Mouse (Mus musculus) liver, embryonic 16.5 days (tissue): ENCODE measurements around the gene Cnfn. TPM values are rescaled to one million over a fixed set of nuclear protein-coding genes. Genes with fewer than 3 reads are reported as not detected.

ENCODE experiments used
- ATAC-seq: fragments of 200-750 bp; cut with Nextera tagmentation; 2 replicates; pipeline ENCODE4 v1.8.0; 2017; ENCODE audit warnings: low read depth, mild to moderate bottlenecking, moderate number of reproducible peaks, moderate library complexity
- H3K27ac ChIP-seq: fragments of 300-500 bp; sonication (generic); 2 replicates; pipeline ENCODE4 v1.5.1; 2014; ENCODE audit warnings: mild to moderate bottlenecking, low read length
- H3K27me3 ChIP-seq: fragments of 300-500 bp; sonication (generic); 2 replicates; pipeline ENCODE4 v1.6.1; 2014; ENCODE audit warnings: low read depth, low read length, mixed read lengths; ENCODE audit not compliant: control insufficient read depth, insufficient read depth
- H3K36me3 ChIP-seq: fragments of 300-500 bp; sonication (generic); 2 replicates; pipeline ENCODE4 v1.6.1; 2014; ENCODE audit warnings: mild to moderate bottlenecking; ENCODE audit not compliant: control insufficient read depth, insufficient read depth
- H3K4me1 ChIP-seq: fragments of 300-500 bp; sonication (generic); 2 replicates; pipeline ENCODE4 v1.6.1; 2014; ENCODE audit warnings: low read depth, low read length, mixed read lengths; ENCODE audit not compliant: control insufficient read depth
- H3K4me2 ChIP-seq: fragments of 300-500 bp; sonication (generic); 2 replicates; pipeline ENCODE4 v1.6.1; 2014; ENCODE audit warnings: low read depth, low read length, mixed read lengths
- H3K4me3 ChIP-seq: fragments of 300-500 bp; sonication (generic); 2 replicates; pipeline ENCODE4 v1.5.1; 2014; ENCODE audit warnings: low read depth, mild to moderate bottlenecking, low read length
- H3K9ac ChIP-seq: fragments of 300-500 bp; sonication (generic); 2 replicates; pipeline ENCODE4 v1.6.1; 2014; ENCODE audit warnings: low read depth, low read length
- H3K9me3 ChIP-seq: fragments of 300-500 bp; sonication (generic); replicated peaks from 2 replicates; pipeline ENCODE4 v1.6.1; 2016; ENCODE audit warnings: low read length; ENCODE audit not compliant: control insufficient read depth
- WGBS: fragments of 180-500 bp; shearing (Covaris S2); extraction: QIAGEN DNeasy Blood & Tissue Kit; methylation state at CpG from one replicate; pipeline ENCODE4 v1.1.7; 2014; ENCODE audit not compliant: insufficient replicate concordance; 5-methylcytosine and 5-hydroxymethylcytosine counted together
- polyA plus RNA-seq: library from polyadenylated mRNA; unstranded; fragments of >200 nt; fragmentation: Nextera tagmentation; extraction: Ambion mirVana; gene quantifications from 2 replicates; pipeline ENCODE4 v1.2.1, GENCODE M21; 2015

Gene Cnfn
- polyA plus RNA-seq, 1 experiment from 2014 or later = not detected

DNA sequence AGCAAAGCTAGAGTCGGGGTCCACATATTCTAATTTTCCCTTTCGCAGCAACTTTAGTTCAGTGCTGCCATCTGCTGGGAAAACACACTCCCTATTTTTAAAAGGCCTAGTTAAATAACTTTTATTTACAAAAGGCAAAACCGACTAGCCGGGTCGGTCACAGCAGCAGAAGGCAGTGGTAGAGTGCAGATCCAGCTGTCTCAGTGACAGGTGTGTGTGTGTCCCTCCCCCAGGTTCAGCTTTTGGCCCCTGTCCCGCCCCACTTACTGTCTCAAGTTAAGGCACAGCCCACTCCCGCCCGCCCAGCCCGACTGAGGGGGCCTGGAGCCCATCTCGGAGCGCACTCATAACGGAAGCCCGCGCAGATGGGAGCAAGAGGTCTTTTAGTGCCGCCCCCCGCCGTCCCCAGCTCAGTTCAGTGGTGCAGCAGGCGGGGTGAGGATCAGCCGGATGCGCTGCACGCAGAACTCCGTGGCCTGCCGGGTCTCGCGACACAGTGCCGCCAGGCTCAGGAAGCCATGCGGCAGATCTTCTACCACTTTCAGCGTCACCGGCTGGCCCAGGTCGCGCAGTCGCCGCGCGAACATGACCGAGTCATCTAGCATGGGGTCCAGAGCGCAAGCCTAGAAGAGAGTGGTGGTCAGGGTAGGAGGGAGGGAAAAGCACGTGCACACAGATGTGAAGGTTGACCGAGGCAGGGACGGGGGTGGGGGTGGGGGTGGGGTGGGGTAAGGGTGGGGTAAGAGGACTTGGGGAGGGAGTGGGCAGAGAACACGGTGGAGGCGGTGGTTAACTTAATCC lies 10.2 kb upstream of the Cnfn start:
- Histone ChIP-seq H3K4me3 (peak overlapping the region; percentile 48), H3K9ac (peak overlapping the region; percentile 44), H3K36me3 (0 out of 2 replicates have a peak, but pooled peaks cover 3% of the 10 kb centered on the region), H3K27ac (no peak overlapping the region), H3K4me1 (peaks cover 18% of the 10 kb centered on the region), H3K4me2 (peak overlapping the region; percentile 77), H3K27me3 (no peaks in the 10 kb centered on the region), H3K9me3 (no peaks in the 10 kb centered on the region)
- WGBS = 3% methylated on average over 42 of the region's 42 CpGs
- peak; percentile 50 for ATAC-seq

DNA sequence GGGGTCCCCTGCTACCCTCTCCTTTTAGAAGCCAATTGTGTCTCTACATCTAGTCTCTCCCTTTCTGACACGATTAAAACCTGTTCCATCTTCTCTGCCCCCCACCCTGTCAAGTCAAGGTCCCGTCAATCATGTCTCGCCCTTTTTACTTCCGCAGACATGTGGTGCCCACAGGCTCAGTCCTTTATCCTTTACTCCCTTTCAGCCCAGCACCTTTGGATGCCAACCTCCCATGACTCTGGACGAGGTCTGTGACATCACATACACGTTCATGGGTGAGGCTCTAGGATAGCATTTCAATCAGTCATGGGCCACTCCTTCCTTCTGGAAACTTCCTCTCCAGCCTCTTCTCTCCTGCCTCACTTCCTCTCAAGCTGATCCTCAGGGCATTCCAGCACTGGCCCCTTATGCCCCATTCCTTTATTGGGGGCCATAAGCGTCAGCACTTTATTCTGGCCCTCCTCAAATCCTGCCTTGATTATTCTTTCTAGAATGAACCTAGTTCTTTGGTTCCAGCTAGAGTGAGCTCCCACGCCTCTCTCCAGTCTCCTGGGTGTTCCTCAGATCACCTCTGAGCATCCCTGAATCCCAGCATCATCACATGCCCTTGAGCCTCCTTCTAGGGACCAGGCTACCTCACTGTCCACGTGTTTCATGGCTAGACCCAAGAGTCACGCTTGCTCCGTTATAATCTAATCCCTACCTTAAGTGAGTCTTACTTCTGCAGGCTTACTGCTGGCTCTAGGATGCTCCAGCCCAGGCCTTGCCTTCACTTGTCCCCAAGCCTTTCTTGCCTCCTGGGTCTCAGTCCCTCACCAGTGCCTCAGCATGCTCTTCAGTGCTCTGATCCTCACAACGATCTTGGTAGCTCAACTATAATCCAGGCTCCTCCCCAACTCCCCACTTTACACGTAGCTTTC lies 8.9 kb upstream of the Cnfn start:
- no peak overlapping the region for H3K27ac ChIP-seq
- WGBS = 63% methylated on average over 13 of the region's 13 CpGs
- H3K9me3 ChIP-seq = no peaks in the 10 kb centered on the region
- H3K4me2 ChIP-seq = no peak overlapping the region
- H3K9ac ChIP-seq = no peak overlapping the region
- peaks cover 18% of the 10 kb centered on the region for H3K4me1 ChIP-seq
- no peaks in the 10 kb centered on the region for H3K27me3 ChIP-seq
- no peak overlapping the region for H3K4me3 ChIP-seq
- ATAC-seq = no peak
- H3K36me3 ChIP-seq = 0 out of 2 replicates have a peak, but pooled peaks cover 3% of the 10 kb centered on the region

DNA sequence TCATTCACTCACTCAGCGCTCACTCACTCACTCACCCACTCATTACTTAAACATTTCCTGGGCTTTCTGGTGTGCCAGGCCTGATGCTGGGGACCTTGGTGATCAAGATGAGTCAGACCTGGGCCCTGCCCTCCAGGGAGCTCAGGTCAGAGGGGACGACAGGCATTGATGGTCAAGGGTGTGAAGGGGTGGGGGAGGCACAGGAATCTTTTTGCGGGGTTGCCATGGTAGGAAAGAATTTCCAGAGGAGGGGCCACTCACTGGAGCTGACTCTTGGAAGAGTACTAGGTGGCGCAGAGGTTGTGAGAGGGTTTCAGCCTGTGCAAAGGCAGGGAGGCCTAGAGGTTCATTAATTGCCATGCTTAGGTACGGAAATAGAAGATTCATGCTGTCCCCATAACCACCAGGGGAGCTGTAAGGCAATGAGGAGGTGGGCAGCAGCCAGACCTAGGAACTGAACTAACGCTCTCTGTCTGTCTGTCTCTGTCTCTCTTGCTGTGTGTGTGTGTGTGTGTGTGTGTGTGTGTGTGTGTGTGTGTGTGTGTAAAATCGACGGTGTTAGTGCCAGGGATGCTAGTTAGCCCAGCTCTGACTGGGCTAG lies 7.7 kb upstream of the Cnfn start:
- no peak overlapping the region for H3K9ac ChIP-seq
- H3K27ac ChIP-seq = no peak overlapping the region
- no peak for ATAC-seq
- H3K4me2 ChIP-seq = peak overlapping the region; percentile 47; the same call in 1 of the 2 replicates
- H3K36me3 ChIP-seq = 0 out of 2 replicates have a peak, but pooled peaks cover 3% of the 10 kb centered on the region
- H3K9me3 ChIP-seq = no peaks in the 10 kb centered on the region
- peaks cover 18% of the 10 kb centered on the region for H3K4me1 ChIP-seq
- WGBS = 44% methylated on average over 8 of the region's 8 CpGs
- H3K27me3 ChIP-seq = no peaks in the 10 kb centered on the region
- no peak overlapping the region for H3K4me3 ChIP-seq

DNA sequence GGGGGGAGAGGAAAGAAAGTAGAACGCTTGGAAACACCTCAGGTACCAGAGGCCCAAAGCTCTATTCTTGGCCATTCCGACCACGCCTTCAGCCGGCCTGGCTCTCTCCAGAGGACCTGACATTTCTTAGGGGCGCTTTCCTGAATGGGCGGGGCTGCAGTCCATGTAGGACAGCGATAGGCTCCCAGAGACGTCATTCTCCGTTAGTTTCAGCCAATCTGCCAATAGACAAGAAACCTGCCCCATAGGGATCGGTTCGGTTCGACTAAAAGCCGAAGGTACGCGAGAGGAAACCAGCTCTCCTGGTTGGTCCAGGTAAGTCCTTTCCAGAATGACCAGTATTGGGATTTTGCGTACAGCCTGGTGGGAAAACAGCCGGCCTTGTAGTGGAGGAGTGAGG lies 7.0 kb upstream of the Cnfn start:
- Histone ChIP-seq H3K9ac (no peak overlapping the region), H3K27me3 (no peaks in the 10 kb centered on the region), H3K27ac (no peak overlapping the region), H3K9me3 (no peaks in the 10 kb centered on the region), H3K36me3 (no peaks in the 10 kb centered on the region), H3K4me3 (peak overlapping the region; percentile 35), H3K4me1 (peaks cover 18% of the 10 kb centered on the region), H3K4me2 (peak overlapping the region; percentile 47)
- WGBS = 5% methylated on average over 17 of the region's 17 CpGs
- peak; percentile 45 for ATAC-seq

DNA sequence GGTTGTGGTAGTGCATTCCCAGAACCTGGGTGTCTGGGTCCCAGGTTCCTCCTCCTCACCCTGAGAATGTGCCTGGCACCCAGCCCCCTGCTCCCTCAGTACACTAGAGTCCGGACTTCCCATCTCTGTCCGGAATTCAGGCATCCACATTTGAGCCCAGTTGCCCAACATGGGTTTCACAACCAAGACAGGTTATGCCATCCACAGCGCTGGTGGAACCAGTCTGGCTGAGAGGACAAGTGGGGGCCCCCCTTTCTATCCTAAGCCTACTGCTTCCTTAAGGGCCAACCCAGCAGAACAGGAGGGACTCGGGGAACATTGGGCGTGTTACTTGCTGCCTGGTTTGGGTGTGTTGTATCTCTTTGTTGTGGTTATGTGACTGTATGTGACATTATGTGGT lies 2.9 kb upstream of the Cnfn start:
- no peak overlapping the region for H3K4me2 ChIP-seq
- no peaks in the 10 kb centered on the region for H3K9me3 ChIP-seq
- H3K36me3 ChIP-seq = no peaks in the 10 kb centered on the region
- H3K4me1 ChIP-seq = peaks cover 3% of the 10 kb centered on the region; the same call in 1 of the 2 replicates
- no peak overlapping the region for H3K9ac ChIP-seq
- H3K4me3 ChIP-seq = no peak overlapping the region
- 59% methylated on average over 5 of the region's 5 CpGs for WGBS
- peaks cover 23% of the 10 kb centered on the region for H3K27me3 ChIP-seq
- no peak for ATAC-seq
- H3K27ac ChIP-seq = no peak overlapping the region

DNA sequence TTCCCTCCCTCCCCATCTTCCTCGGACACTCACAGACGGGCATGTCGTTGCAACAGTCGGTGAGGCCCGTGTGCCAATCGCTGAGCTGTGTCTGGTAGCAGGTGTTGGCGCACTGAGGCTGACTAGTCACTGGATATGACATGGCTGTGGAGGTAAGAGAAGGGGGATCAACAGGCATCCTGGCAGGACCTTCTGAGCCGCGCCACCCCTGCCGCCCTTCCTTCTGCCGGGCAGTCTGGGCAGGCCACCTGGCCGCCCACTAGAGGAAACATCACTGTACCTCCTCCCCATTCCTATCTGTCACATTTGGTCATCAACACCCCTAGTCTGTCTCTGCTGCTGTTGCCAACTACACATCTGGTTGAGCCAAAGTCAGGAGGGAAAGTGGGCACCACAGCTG lies 1.2 kb downstream of the Cnfn start:
- Histone ChIP-seq H3K4me3 (no peak overlapping the region), H3K36me3 (no peaks in the 10 kb centered on the region), H3K27ac (no peak overlapping the region), H3K4me1 (no peaks in the 10 kb centered on the region), H3K9ac (no peak overlapping the region), H3K4me2 (no peak overlapping the region), H3K9me3 (no peaks in the 10 kb centered on the region), H3K27me3 (peaks cover 46% of the 10 kb centered on the region)
- WGBS = 24% methylated on average over 12 of the region's 12 CpGs
- no peak for ATAC-seq

DNA sequence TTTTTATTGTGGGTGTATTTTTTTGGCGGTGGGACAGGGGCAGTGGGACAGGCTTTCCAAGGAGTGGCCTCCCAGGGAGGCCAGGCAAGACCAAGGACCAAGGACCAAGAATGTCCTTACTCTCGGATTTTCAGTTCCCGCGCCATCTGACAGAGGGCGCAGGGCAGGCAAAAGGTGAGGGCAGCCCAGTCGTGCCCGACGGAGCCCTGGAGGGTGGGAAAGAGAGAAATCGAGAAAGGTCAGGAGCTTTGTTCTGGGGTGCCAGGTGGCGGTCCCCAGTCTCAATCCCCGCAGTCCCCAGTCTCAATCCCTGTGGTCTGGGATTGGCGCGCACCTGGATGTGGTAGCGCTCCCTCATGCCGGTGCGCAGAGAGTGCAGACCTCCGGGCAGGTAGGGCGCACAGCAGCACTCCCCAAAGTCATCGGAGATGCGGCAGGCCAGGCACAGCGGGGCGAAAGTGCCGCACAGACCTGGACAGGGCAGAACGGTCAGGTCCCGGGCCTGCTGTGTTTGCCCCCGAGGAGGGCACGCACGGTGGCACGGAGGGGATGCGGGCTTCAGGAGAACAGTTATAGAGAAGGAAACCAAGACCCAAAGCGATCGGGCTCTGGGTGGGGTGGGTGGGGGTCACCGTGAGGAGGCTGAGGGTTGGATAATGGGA lies 1.8 kb downstream of the Cnfn start:
- no peak overlapping the region for H3K4me2 ChIP-seq
- H3K36me3 ChIP-seq = no peaks in the 10 kb centered on the region
- H3K27ac ChIP-seq = no peak overlapping the region
- H3K27me3 ChIP-seq = peaks cover 46% of the 10 kb centered on the region
- H3K4me1 ChIP-seq = no peaks in the 10 kb centered on the region
- no peak overlapping the region for H3K4me3 ChIP-seq
- ATAC-seq = no peak
- 3% methylated on average over 33 of the region's 33 CpGs for WGBS
- H3K9ac ChIP-seq = no peak overlapping the region
- no peaks in the 10 kb centered on the region for H3K9me3 ChIP-seq

DNA sequence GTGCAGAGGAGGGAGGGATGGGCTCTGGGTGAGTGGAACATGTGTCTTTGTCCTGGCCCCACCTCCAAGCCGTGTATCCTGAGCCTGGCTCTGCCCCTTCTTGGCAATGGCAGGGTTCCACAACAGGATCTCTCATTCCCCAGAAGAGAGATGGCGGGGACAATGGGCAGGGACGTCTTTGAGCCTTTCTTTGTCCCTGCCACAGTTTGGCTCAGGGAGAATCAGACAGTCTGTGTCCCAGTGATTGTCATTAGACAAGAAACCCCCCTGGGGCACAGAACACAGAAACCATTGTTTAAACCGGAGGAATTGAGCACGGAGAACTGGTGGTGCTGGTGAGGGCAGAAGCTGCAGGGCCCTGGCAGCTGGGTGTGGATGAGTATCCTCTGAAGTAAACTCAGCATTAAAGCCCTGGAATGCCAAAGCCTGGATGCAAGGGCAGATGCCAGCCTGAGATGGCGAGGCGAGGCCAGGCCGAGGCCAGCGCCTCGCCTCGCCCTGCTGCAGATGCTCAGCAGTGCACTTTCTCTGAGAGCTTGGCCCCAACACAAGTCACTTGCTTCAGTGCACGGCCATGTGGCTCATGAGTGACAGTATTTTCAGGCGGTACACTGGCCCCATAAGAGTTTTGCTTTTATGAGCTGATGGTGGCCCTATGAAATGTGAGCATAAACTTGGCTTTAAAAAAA lies 3.4 kb downstream of the Cnfn start:
- no peak for ATAC-seq
- H3K4me1 ChIP-seq = no peaks in the 10 kb centered on the region
- H3K27me3 ChIP-seq = peaks cover 46% of the 10 kb centered on the region
- WGBS = 51% methylated on average over 13 of the region's 13 CpGs
- no peak overlapping the region for H3K9ac ChIP-seq
- H3K4me2 ChIP-seq = no peak overlapping the region
- H3K9me3 ChIP-seq = no peaks in the 10 kb centered on the region
- H3K36me3 ChIP-seq = no peaks in the 10 kb centered on the region
- no peak overlapping the region for H3K27ac ChIP-seq
- H3K4me3 ChIP-seq = no peak overlapping the region
